Mouse (Mus musculus): Measurements from ENCODE around the gene Pfas. TPM values are rescaled to one million over a fixed set of nuclear protein-coding genes. Genes with fewer than 3 reads are reported as not detected.

Gene Pfas
- polyA plus RNA-seq, 1 experiment, result 9.1 TPM

DNA sequence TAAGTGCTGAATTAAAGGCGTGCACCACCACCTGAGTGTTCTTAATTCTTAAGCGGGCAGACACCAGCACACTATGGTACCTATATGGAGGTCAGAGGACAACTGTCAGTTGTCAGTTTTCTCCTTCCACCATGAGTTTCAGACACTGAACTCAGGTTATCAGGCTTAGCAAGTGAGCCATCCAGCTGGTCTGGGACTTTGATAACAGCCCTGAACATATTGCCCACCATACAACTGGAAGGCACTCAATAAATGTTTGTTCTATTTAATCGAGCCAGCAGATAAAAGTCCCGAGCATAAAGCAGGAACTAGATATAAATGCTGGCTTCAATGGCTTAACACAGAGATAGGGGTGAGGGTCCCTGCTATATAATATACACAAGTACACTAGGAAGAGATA lies 11.2 kb downstream of the Pfas start:
- H3K4me2 ChIP-seq (ENCODE audit: low read depth), result no peak overlapping the region
- H3K27me3 ChIP-seq (ENCODE audit: control insufficient read depth, insufficient read depth, insufficient read length), result no peaks in the 10 kb centered on the region
- no peaks in the 10 kb centered on the region for H3K79me2 ChIP-seq (ENCODE audit: control insufficient read depth, insufficient read depth)
- TF ChIP-seq TCF12 (IDR thresholded peaks at IDR 0.05; ENCODE audit: insufficient read depth, poor library complexity, severe bottlenecking), result no peak
- TF ChIP-seq MAX (IDR thresholded peaks at IDR 0.05; ENCODE audit: low read depth), result no peak
- TF ChIP-seq E2F4 (IDR thresholded peaks at IDR 0.05; ENCODE audit: insufficient read depth), result no peak
- TF ChIP-seq USF1 (IDR thresholded peaks at IDR 0.05; ENCODE audit: low read depth), result no peak
- no peak for TF ChIP-seq MYOG (IDR thresholded peaks at IDR 0.05; ENCODE audit: control insufficient read depth in 1 of 3, insufficient read depth in 1 of 3, insufficient read length in 2 of 3, low read depth in 2 of 3)
- TF ChIP-seq POLR2A (IDR thresholded peaks at IDR 0.05; ENCODE audit: insufficient read length, low read depth), result no peak
- TF ChIP-seq MYOD1 (IDR thresholded peaks at IDR 0.05; ENCODE audit: control insufficient read depth in 1 of 3, insufficient read length in 2 of 3, low read depth in 2 of 3), result no peak
- TF ChIP-seq TCF3 (IDR thresholded peaks at IDR 0.05; ENCODE audit: insufficient read length, low read depth), result no peak
- no peak for TF ChIP-seq REST (IDR thresholded peaks at IDR 0.05; ENCODE audit: insufficient read depth, insufficient read length)
- no peak for TF ChIP-seq CEBPB (IDR thresholded peaks at IDR 0.05; ENCODE audit: insufficient read depth, poor library complexity, severe bottlenecking)
- no peak for TF ChIP-seq SRF (IDR thresholded peaks at IDR 0.05; ENCODE audit: control insufficient read depth, insufficient read length, low read depth)
- no peak for TF ChIP-seq POLR2AphosphoS2 (IDR thresholded peaks at IDR 0.05; ENCODE audit: insufficient read length, low read depth)
- no peak overlapping the region for H3K4me3 ChIP-seq
- H3ac ChIP-seq (ENCODE audit: control insufficient read depth, insufficient read length), result no peak overlapping the region
- peaks cover 43% of the 10 kb centered on the region for H3K36me3 ChIP-seq (ENCODE audit: control insufficient read depth, insufficient read depth)

DNA sequence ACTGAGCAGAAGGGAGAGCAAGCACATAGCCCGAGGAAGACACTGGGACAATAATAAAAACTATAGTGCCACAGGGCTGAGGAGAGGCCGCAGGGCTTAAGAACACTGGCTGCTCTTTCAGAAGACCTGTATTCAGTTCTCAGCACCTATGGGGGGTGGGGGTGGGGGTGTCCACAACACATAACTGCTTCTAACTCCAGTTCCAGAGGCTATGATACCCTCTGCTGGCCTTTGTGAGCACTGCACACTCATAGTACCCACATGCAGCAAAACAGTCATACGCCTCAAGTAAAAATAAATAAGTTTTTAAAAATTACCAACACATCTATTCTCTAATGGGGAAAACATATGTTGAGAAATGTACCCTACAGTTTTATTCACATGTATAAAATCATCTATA lies 13.9 kb downstream of the Pfas start:
- no peak for TF ChIP-seq REST (IDR thresholded peaks at IDR 0.05; ENCODE audit: insufficient read depth, insufficient read length)
- TF ChIP-seq E2F4 (IDR thresholded peaks at IDR 0.05; ENCODE audit: insufficient read depth), result no peak
- TF ChIP-seq POLR2A (IDR thresholded peaks at IDR 0.05; ENCODE audit: insufficient read length, low read depth), result no peak
- TF ChIP-seq TCF12 (IDR thresholded peaks at IDR 0.05; ENCODE audit: insufficient read depth, poor library complexity, severe bottlenecking), result no peak
- no peak for TF ChIP-seq CEBPB (IDR thresholded peaks at IDR 0.05; ENCODE audit: insufficient read depth, poor library complexity, severe bottlenecking)
- TF ChIP-seq TCF3 (IDR thresholded peaks at IDR 0.05; ENCODE audit: insufficient read length, low read depth), result no peak
- TF ChIP-seq MYOG (IDR thresholded peaks at IDR 0.05; ENCODE audit: control insufficient read depth in 1 of 3, insufficient read depth in 1 of 3, insufficient read length in 2 of 3, low read depth in 2 of 3), result no peak
- no peak for TF ChIP-seq SRF (IDR thresholded peaks at IDR 0.05; ENCODE audit: control insufficient read depth, insufficient read length, low read depth)
- TF ChIP-seq USF1 (IDR thresholded peaks at IDR 0.05; ENCODE audit: low read depth), result no peak
- no peak overlapping the region for H3K4me2 ChIP-seq (ENCODE audit: low read depth)
- no peak overlapping the region for H3ac ChIP-seq (ENCODE audit: control insufficient read depth, insufficient read length)
- H3K4me3 ChIP-seq, result no peak overlapping the region
- no peaks in the 10 kb centered on the region for H3K27me3 ChIP-seq (ENCODE audit: control insufficient read depth, insufficient read depth, insufficient read length)
- H3K36me3 ChIP-seq (ENCODE audit: control insufficient read depth, insufficient read depth), result peaks cover 39% of the 10 kb centered on the region
- H3K79me2 ChIP-seq (ENCODE audit: control insufficient read depth, insufficient read depth), result no peaks in the 10 kb centered on the region

DNA sequence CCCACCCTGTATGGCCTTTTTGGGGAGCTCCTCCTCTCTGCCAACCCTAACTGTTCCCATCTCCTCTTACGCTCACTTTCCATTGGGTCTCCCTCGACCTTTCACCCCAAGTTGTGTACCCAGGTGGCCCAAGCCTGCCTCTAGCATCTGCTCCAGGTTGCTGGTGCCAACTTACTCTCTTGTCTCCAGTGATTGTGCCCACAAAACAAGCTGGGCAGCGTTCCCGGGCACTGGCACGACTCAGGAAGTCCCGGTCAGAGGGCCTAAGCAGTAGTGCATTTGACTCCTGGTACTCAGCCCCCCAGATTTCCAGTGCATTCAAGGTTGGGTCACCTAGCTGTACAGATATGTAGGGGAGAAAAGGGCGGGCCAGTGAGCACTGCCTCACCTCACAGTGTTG lies 15.1 kb downstream of the Pfas start:
- H3K79me2 ChIP-seq (ENCODE audit: control insufficient read depth, insufficient read depth), result no peaks in the 10 kb centered on the region
- no peak overlapping the region for H3K4me2 ChIP-seq (ENCODE audit: low read depth)
- TF ChIP-seq CEBPB (IDR thresholded peaks at IDR 0.05; ENCODE audit: insufficient read depth, poor library complexity, severe bottlenecking) (no peak), REST (IDR thresholded peaks at IDR 0.05; ENCODE audit: insufficient read depth, insufficient read length) (no peak), E2F4 (IDR thresholded peaks at IDR 0.05; ENCODE audit: insufficient read depth) (no peak), TCF3 (IDR thresholded peaks at IDR 0.05; ENCODE audit: insufficient read length, low read depth) (no peak), POLR2AphosphoS2 (IDR thresholded peaks at IDR 0.05; ENCODE audit: insufficient read length, low read depth) (no peak), MYOG (IDR thresholded peaks at IDR 0.05; ENCODE audit: control insufficient read depth in 1 of 3, insufficient read depth in 1 of 3, insufficient read length in 2 of 3, low read depth in 2 of 3) (no peak), POLR2A (IDR thresholded peaks at IDR 0.05; ENCODE audit: insufficient read length, low read depth) (no peak), SRF (IDR thresholded peaks at IDR 0.05; ENCODE audit: control insufficient read depth, insufficient read length, low read depth) (no peak), USF1 (IDR thresholded peaks at IDR 0.05; ENCODE audit: low read depth) (no peak), TCF12 (IDR thresholded peaks at IDR 0.05; ENCODE audit: insufficient read depth, poor library complexity, severe bottlenecking) (no peak), MYOD1 (IDR thresholded peaks at IDR 0.05; ENCODE audit: control insufficient read depth in 1 of 3, insufficient read length in 2 of 3, low read depth in 2 of 3) (no peak), MAX (IDR thresholded peaks at IDR 0.05; ENCODE audit: low read depth) (no peak)
- H3K27me3 ChIP-seq (ENCODE audit: control insufficient read depth, insufficient read depth, insufficient read length), result no peaks in the 10 kb centered on the region
- peaks cover 32% of the 10 kb centered on the region for H3K36me3 ChIP-seq (ENCODE audit: control insufficient read depth, insufficient read depth)
- no peak overlapping the region for H3ac ChIP-seq (ENCODE audit: control insufficient read depth, insufficient read length)
- H3K4me3 ChIP-seq, result no peak overlapping the region

- H3K79me2 ChIP-seq (ENCODE audit: control insufficient read depth, insufficient read depth), result no peaks in the 10 kb centered on the region
- no peak overlapping the region for H3K4me2 ChIP-seq (ENCODE audit: low read depth)
- no peak for TF ChIP-seq CEBPB (IDR thresholded peaks at IDR 0.05; ENCODE audit: insufficient read depth, poor library complexity, severe bottlenecking)
- TF ChIP-seq MYOG (IDR thresholded peaks at IDR 0.05; ENCODE audit: control insufficient read depth in 1 of 3, insufficient read depth in 1 of 3, insufficient read length in 2 of 3, low read depth in 2 of 3), result no peak
- no peak for TF ChIP-seq POLR2A (IDR thresholded peaks at IDR 0.05; ENCODE audit: insufficient read length, low read depth)
- no peak for TF ChIP-seq POLR2AphosphoS2 (IDR thresholded peaks at IDR 0.05; ENCODE audit: insufficient read length, low read depth)
- H3K4me3 ChIP-seq, result no peak overlapping the region
- H3ac ChIP-seq (ENCODE audit: control insufficient read depth, insufficient read length), result no peak overlapping the region
- no peaks in the 10 kb centered on the region for H3K27me3 ChIP-seq (ENCODE audit: control insufficient read depth, insufficient read depth, insufficient read length)
- H3K36me3 ChIP-seq (ENCODE audit: control insufficient read depth, insufficient read depth), result peaks cover 6% of the 10 kb centered on the region
Observed at GRCm38 (mm10) chr11:68988341-68988740, 19.9 kb downstream of the Pfas start.

DNA sequence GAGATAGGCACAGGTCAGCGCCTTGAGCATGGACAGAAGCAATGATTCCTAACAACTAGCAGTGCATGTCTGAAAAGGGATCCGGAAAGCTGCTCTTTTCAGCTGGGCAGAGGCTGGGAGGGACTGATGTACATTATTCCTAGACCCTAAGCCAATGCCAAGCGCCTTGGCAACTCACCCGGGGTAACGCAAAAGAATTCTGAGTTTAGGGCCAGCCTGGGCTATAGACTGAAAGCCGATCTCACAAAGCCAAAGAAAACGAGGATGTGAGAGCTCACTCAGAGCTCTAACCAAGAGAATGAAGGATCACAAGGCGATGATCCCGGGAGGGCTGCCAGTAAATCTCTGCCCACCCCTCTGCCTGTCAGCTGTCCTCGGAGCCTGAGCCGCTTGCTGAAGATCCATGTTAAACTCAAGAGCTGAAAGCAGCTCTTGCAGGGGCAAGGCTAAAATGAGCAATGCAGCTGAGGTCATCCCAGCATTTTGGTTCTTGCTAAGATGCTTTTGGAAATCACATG lies 20.8 kb downstream of the Pfas start:
- Histone ChIP-seq H3K36me3 (ENCODE audit: control insufficient read depth, insufficient read depth) (peaks cover 6% of the 10 kb centered on the region), H3K79me2 (ENCODE audit: control insufficient read depth, insufficient read depth) (no peaks in the 10 kb centered on the region), H3K4me3 (no peak overlapping the region), H3ac (ENCODE audit: control insufficient read depth, insufficient read length) (no peak overlapping the region), H3K4me2 (ENCODE audit: low read depth) (no peak overlapping the region), H3K27me3 (ENCODE audit: control insufficient read depth, insufficient read depth, insufficient read length) (no peaks in the 10 kb centered on the region)
- TF ChIP-seq POLR2AphosphoS2 (IDR thresholded peaks at IDR 0.05; ENCODE audit: insufficient read length, low read depth), result no peak
- TF ChIP-seq MYOG (IDR thresholded peaks at IDR 0.05; ENCODE audit: control insufficient read depth in 1 of 3, insufficient read depth in 1 of 3, insufficient read length in 2 of 3, low read depth in 2 of 3), result no peak
- no peak for TF ChIP-seq USF1 (IDR thresholded peaks at IDR 0.05; ENCODE audit: low read depth)
- TF ChIP-seq CEBPB (IDR thresholded peaks at IDR 0.05; ENCODE audit: insufficient read depth, poor library complexity, severe bottlenecking), result no peak
- TF ChIP-seq MYOD1 (IDR thresholded peaks at IDR 0.05; ENCODE audit: control insufficient read depth in 1 of 3, insufficient read length in 2 of 3, low read depth in 2 of 3), result no peak
- no peak for TF ChIP-seq REST (IDR thresholded peaks at IDR 0.05; ENCODE audit: insufficient read depth, insufficient read length)
- no peak for TF ChIP-seq E2F4 (IDR thresholded peaks at IDR 0.05; ENCODE audit: insufficient read depth)
- TF ChIP-seq TCF12 (IDR thresholded peaks at IDR 0.05; ENCODE audit: insufficient read depth, poor library complexity, severe bottlenecking), result no peak
- TF ChIP-seq MAX (IDR thresholded peaks at IDR 0.05; ENCODE audit: low read depth), result no peak
- TF ChIP-seq POLR2A (IDR thresholded peaks at IDR 0.05; ENCODE audit: insufficient read length, low read depth), result no peak
- no peak for TF ChIP-seq TCF3 (IDR thresholded peaks at IDR 0.05; ENCODE audit: insufficient read length, low read depth)
- no peak for TF ChIP-seq SRF (IDR thresholded peaks at IDR 0.05; ENCODE audit: control insufficient read depth, insufficient read length, low read depth)
